Mouse (Mus musculus) embryonic fibroblast, embryonic 13.5 days (primary cell): ENCODE measurements around the gene Prrx2.

Source experiments
- CTCF ChIP-seq: IDR thresholded peaks from 2 replicates; pipeline ENCODE4 v1.5.1; 2011; ENCODE audit warnings: mild to moderate bottlenecking, control low read depth, low read length, moderate library complexity, borderline replicate concordance; ENCODE audit not compliant: insufficient read depth
- POLR2A ChIP-seq: IDR thresholded peaks from 2 replicates; pipeline ENCODE4 v1.6.1; 2011; ENCODE audit warnings: low read depth, mild to moderate bottlenecking, control low read depth, low read length, moderate library complexity

GRCm38 (mm10) chr2:30864968-30865381 is 30.2 kb downstream of the Prrx2 start:
- TF ChIP-seq POLR2A (peak; percentile 52; the same call in 1 of the 2 replicates), CTCF (no peak)
